Mouse (Mus musculus) megakaryocyte, embryonic 14.5 days (primary cell): ENCODE data around the gene Akr1d1. TPM values are rescaled to one million over a fixed set of nuclear protein-coding genes. Genes with fewer than 3 reads are reported as not detected.

Source experiments
- H3K27me3 ChIP-seq: replicated peaks from 2 replicates; pipeline ENCODE3; 2012; ENCODE audit warnings: inconsistent platforms
- H3K36me3 ChIP-seq: replicated peaks from 2 replicates; pipeline ENCODE3; 2012; ENCODE audit warnings: low read length, inconsistent platforms, mixed read lengths
- H3K4me1 ChIP-seq: 2 replicates; pipeline ENCODE4 v1.6.1; 2012; ENCODE audit warnings: inconsistent platforms
- H3K4me3 ChIP-seq: replicated peaks from 2 replicates; pipeline ENCODE3; 2012; ENCODE audit warnings: moderate library complexity, mild to moderate bottlenecking, inconsistent platforms
- H3K9me3 ChIP-seq: 2 replicates; pipeline ENCODE4 v1.6.1; 2012; ENCODE audit warnings: inconsistent platforms
- FLI1 ChIP-seq: IDR thresholded peaks from 2 replicates; pipeline ENCODE4 v1.6.1; 2012; ENCODE audit warnings: low read length, inconsistent platforms, mixed read lengths
- GATA1 ChIP-seq: IDR thresholded peaks from 3 replicates; pipeline ENCODE4 v1.6.1; 2012; ENCODE audit warnings: mixed read lengths, low read length, inconsistent platforms, borderline replicate concordance
- polyA plus RNA-seq: library from polyadenylated mRNA; stranded (reverse); fragments of >175 nt; gene quantifications from 2 replicates; pipeline ENCODE4 v1.2.3, GENCODE M21; 2012; ENCODE audit warnings: low replicate concordance; ENCODE audit not compliant: insufficient read depth

Akr1d1 gene
- polyA plus RNA-seq, 1 experiment, result not detected

DNA sequence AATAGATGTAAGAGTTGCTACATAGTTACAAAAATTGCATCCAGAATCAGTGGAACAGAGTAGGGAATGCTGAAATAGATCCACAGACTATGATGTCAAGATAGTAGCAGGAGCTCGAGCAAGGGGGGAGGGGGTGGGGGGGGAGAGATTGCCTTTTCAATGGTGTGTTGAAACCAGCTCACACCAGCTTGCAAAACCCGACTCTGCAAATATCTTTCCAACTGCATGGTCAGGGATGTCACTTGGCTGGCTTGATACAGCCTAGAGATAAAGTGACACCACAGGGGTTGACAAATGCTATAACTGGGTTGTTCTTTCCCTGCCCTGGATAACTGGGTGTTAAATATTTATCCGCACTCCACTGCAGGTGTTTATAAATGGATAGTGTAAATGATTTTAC, 24.0 kb downstream of the Akr1d1 start:
- Histone ChIP-seq H3K9me3 (peaks cover 5% of the 10 kb centered on the region; the same call in 1 of the 2 replicates), H3K4me1 (peaks cover 5% of the 10 kb centered on the region; the same call in 1 of the 2 replicates), H3K27me3 (no peaks in the 10 kb centered on the region), H3K36me3 (no peaks in the 10 kb centered on the region), H3K4me3 (no peak overlapping the region)
- TF ChIP-seq FLI1, result no peak
- no peak for TF ChIP-seq GATA1

GRCm38 (mm10) chr6:37554327-37554726, 24.4 kb downstream of the Akr1d1 start:
- Histone ChIP-seq H3K36me3 (no peaks in the 10 kb centered on the region), H3K4me3 (no peak overlapping the region), H3K27me3 (no peaks in the 10 kb centered on the region), H3K4me1 (peaks cover 5% of the 10 kb centered on the region; the same call in 1 of the 2 replicates), H3K9me3 (peaks cover 5% of the 10 kb centered on the region; the same call in 1 of the 2 replicates)
- TF ChIP-seq FLI1 (no peak), GATA1 (no peak)

DNA sequence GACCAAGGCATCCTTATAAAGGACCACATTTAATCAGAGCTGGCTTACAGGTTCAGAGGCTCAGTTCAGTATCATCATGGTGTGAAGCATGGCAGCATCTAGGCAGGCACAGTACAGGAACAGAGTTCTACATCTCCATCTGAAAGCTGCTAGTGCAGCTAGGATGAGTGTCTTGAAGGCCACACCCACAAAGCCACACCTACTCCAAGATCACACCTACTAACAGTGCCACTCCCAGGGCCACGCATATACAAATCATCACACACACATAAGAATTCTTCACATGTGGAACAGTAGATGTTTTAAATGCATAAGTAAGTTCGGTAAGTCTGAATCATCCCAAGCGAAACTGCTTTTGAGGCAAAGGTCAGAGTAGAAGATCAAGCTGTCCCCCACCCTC, 33.9 kb downstream of the Akr1d1 start:
- Histone ChIP-seq H3K36me3 (no peaks in the 10 kb centered on the region), H3K4me1 (no peaks in the 10 kb centered on the region), H3K27me3 (no peaks in the 10 kb centered on the region), H3K9me3 (no peaks in the 10 kb centered on the region), H3K4me3 (no peak overlapping the region)
- no peak for TF ChIP-seq GATA1
- TF ChIP-seq FLI1, result no peak

GRCm38 (mm10) chr6:37567363-37567762, 37.4 kb downstream of the Akr1d1 start:
- no peaks in the 10 kb centered on the region for H3K36me3 ChIP-seq
- TF ChIP-seq FLI1, result no peak
- no peak for TF ChIP-seq GATA1
- no peaks in the 10 kb centered on the region for H3K9me3 ChIP-seq
- no peaks in the 10 kb centered on the region for H3K27me3 ChIP-seq
- no peaks in the 10 kb centered on the region for H3K4me1 ChIP-seq
- no peak overlapping the region for H3K4me3 ChIP-seq

GRCm38 (mm10) chr6:37571939-37572338, 42.0 kb downstream of the Akr1d1 start:
- no peak for TF ChIP-seq GATA1
- TF ChIP-seq FLI1, result no peak
- Histone ChIP-seq H3K9me3 (no peaks in the 10 kb centered on the region; the same call in 1 of the 2 replicates), H3K4me1 (no peaks in the 10 kb centered on the region), H3K4me3 (no peak overlapping the region), H3K36me3 (no peaks in the 10 kb centered on the region), H3K27me3 (no peaks in the 10 kb centered on the region)

- Histone ChIP-seq H3K27me3 (no peaks in the 10 kb centered on the region), H3K4me3 (no peak overlapping the region), H3K36me3 (no peaks in the 10 kb centered on the region), H3K9me3 (no peaks in the 10 kb centered on the region; the same call in 1 of the 2 replicates), H3K4me1 (no peaks in the 10 kb centered on the region)
- no peak for TF ChIP-seq GATA1
- TF ChIP-seq FLI1, result no peak
Measured at GRCm38 (mm10) chr6:37572935-37573334, 43.0 kb downstream of the Akr1d1 start.

DNA sequence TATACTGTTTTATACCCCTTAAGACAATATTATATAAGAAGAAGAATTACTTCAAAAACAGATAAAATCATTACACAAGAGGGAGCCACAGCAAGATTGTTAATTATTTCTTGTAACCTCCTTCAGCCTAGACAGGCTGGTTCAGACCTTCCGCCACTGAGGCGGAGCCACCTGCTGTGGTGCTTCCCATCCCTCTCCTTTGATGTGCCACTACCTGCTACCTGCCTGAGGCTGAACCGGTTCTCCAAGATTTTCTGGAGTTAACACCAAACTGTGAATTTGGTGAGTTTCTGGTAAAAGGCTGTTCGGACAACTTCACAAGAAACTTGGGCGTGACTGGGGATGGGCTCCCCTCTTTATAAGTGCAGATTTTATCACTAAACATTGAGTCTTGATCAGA, 50.5 kb downstream of the Akr1d1 start:
- no peak for TF ChIP-seq GATA1
- Histone ChIP-seq H3K27me3 (no peaks in the 10 kb centered on the region), H3K36me3 (no peaks in the 10 kb centered on the region), H3K4me1 (0 out of 2 replicates have a peak, but pooled peaks cover 3% of the 10 kb centered on the region), H3K4me3 (no peak overlapping the region), H3K9me3 (no peaks in the 10 kb centered on the region)

- Histone ChIP-seq H3K27me3 (no peaks in the 10 kb centered on the region), H3K4me1 (0 out of 2 replicates have a peak, but pooled peaks cover 3% of the 10 kb centered on the region), H3K36me3 (no peaks in the 10 kb centered on the region), H3K9me3 (peaks cover 11% of the 10 kb centered on the region; the same call in 1 of the 2 replicates), H3K4me3 (no peak overlapping the region)
- TF ChIP-seq GATA1, result no peak
- TF ChIP-seq FLI1, result no peak
Measured at GRCm38 (mm10) chr6:37589340-37589962, 59.5 kb downstream of the Akr1d1 start.

- Histone ChIP-seq H3K4me3 (no peak overlapping the region), H3K36me3 (no peaks in the 10 kb centered on the region), H3K9me3 (peaks cover 11% of the 10 kb centered on the region; the same call in 1 of the 2 replicates), H3K27me3 (no peaks in the 10 kb centered on the region), H3K4me1 (peaks cover 5% of the 10 kb centered on the region; the same call in 1 of the 2 replicates)
- TF ChIP-seq GATA1, result no peak
- TF ChIP-seq FLI1, result no peak
Measured at GRCm38 (mm10) chr6:37590800-37591199, 60.8 kb downstream of the Akr1d1 start.

DNA sequence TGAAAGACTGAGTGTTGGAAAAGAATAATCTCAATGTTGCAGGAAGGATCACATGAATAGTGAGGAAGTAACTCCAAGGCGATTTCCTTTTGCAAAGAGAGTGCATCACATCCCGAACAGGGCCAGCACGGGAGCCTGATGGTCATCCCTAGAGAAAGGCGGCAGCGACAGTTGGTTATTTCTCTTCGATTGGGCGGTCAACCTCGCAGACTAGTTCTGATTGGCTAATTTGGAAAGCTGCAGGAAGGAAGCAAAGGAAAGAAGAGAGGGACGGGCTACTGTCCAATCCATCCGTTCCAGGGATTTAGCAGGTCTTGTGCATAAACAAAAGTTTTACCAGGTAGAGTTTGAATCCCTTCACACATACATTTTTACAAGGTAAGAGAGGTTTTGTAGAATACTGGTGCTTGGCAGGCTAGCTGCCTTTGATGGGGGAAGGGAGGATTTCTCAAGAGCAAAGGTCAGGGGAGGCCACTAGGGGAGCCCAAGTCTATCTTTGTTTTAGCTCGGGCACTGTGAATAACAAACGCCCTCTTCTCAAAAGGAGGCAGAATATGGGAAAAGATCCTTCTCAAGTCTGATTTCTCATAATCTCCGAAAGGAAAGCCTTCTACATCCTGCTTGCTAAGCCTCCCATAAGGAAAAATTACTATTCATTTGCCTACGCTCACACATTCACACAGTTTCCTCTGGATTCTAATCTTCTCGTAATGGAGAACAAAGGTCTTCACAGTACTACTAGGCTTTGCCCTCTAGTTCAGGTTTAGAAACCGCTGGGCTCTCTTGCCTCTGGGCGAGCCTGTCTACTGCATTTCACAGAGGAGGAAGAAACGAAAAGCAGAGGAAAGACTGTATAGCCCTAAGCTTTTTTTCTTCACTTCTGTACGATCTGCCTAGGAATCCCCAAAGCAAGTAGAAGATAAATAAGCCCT, 62.4 kb downstream of the Akr1d1 start:
- TF ChIP-seq GATA1 (no peak), FLI1 (no peak)
- H3K27me3 ChIP-seq, result no peaks in the 10 kb centered on the region

More for the DNA sequence above, 62.4 kb downstream of the Akr1d1 start:
- Histone ChIP-seq H3K36me3 (no peaks in the 10 kb centered on the region), H3K9me3 (0 out of 2 replicates have a peak, but pooled peaks cover 6% of the 10 kb centered on the region), H3K4me3 (no peak overlapping the region), H3K4me1 (peaks cover 5% of the 10 kb centered on the region; the same call in 1 of the 2 replicates)
